Mouse (Mus musculus): ENCODE results near the gene Pkdrej. TPM values are rescaled to one million over a fixed set of nuclear protein-coding genes. Genes with fewer than 3 reads are reported as not detected.
A peak's percentile ranks its signal among the peaks of the same experiment; 100 is the strongest.
"Not testable (repeated sequence)": the region's sequence is repeated elsewhere in the genome, so short reads cannot be mapped to it uniquely, and the experiment has no call there.

The Pkdrej gene
- 0.63 and 0.83 TPM in 2 replicates for polyA plus RNA-seq (2012; rRNA removed)

DNA sequence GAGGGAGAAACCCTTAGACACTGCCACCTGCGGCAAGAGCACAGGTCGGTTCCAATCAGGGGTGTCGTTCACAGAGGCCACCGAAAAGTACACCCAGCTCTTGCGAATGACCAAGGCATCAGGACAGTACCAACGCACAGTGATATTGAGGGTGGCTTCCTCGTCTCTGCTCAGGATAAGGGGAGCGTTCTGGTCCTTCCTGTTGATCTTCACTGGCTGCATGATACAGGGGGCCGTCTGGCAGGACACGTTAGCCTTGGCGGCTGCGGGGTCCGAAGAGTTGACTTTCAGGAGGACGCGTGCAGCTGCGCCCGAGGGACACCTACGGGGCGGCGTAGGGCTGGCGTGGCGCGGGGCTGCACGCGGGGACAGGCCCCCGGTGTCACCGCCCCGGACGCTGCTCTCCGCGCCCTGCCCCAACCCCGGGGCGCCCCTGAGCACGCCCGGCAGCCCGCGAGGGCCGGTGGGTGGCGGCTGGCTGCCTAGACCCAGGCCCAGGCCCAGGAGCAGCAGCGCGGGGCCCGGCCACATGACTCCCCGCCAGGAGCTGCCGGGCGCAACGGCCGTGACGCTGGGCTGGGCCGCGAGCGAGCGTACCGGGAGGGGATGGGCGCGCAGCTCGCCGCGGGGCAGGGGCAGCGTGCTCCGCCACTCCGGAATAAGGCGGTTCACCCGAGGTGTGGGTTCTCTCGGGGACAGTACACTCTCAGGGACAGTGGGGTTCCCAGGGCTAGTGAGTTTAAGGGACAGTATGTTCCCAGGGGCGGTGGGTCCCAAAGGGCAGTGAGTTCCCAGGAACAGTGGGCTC is at the start of gene Pkdrej:
Gene Pkdrej, minus strand, starts transcription at position 532 of the 808 bp plus-strand sequence.
- Histone ChIP-seq H3K4me3 (ENCODE audit: insufficient read depth, low read length) (peak within 1 kb of the TSS; percentile 36), H3K4me1 (ENCODE audit: control insufficient read depth, insufficient read depth, low read length) (0 out of 2 replicates have a peak, but pooled peaks cover 1% of the 10 kb centered on the region), H3K27ac (ENCODE audit: insufficient read depth, low read length) (no peak within 1 kb of the TSS)
- TF ChIP-seq POLR2A (IDR thresholded peaks at IDR 0.05; ENCODE audit: extremely low read depth, insufficient read depth, low read length) (no peak), CTCF (IDR thresholded peaks at IDR 0.05; ENCODE audit: extremely low read depth, insufficient read depth, low read length) (no peak)

GRCm38 (mm10) chr15:85867696-85868095 is 46.2 kb upstream of the Pkdrej start:
- TF ChIP-seq CTCF (IDR thresholded peaks at IDR 0.05; ENCODE audit: extremely low read depth, insufficient read depth, low read length) (peak; percentile 95), POLR2A (IDR thresholded peaks at IDR 0.05; ENCODE audit: extremely low read depth, insufficient read depth, low read length) (no peak)
- Histone ChIP-seq H3K27ac (ENCODE audit: insufficient read depth, low read length) (no peak overlapping the region), H3K4me3 (ENCODE audit: insufficient read depth, low read length) (no peak overlapping the region), H3K4me1 (ENCODE audit: control insufficient read depth, insufficient read depth, low read length) (no peaks in the 10 kb centered on the region)

- not testable (repeated sequence) for H3K4me3 ChIP-seq (ENCODE audit: insufficient read depth, low read length); H3K27ac ChIP-seq (ENCODE audit: insufficient read depth, low read length); H3K4me1 ChIP-seq (ENCODE audit: control insufficient read depth, insufficient read depth, low read length)
Measured at GRCm38 (mm10) chr15:85865913-85866312, 44.4 kb upstream of the Pkdrej start.

GRCm38 (mm10) chr15:85859490-85860031 is 38.0 kb upstream of the Pkdrej start, which contains the start of gene Gtse1:
Gene Gtse1 (plus strand): TSS chr15:85859745.
- Histone ChIP-seq H3K4me3 (ENCODE audit: insufficient read depth, low read length) (peak within 1 kb of the TSS; percentile 53), H3K4me1 (ENCODE audit: control insufficient read depth, insufficient read depth, low read length) (no peaks in the 10 kb centered on the region), H3K27ac (ENCODE audit: insufficient read depth, low read length) (peak within 1 kb of the TSS; percentile 35)
- TF ChIP-seq CTCF (IDR thresholded peaks at IDR 0.05; ENCODE audit: extremely low read depth, insufficient read depth, low read length) (no peak), POLR2A (IDR thresholded peaks at IDR 0.05; ENCODE audit: extremely low read depth, insufficient read depth, low read length) (peak; percentile 99)

DNA sequence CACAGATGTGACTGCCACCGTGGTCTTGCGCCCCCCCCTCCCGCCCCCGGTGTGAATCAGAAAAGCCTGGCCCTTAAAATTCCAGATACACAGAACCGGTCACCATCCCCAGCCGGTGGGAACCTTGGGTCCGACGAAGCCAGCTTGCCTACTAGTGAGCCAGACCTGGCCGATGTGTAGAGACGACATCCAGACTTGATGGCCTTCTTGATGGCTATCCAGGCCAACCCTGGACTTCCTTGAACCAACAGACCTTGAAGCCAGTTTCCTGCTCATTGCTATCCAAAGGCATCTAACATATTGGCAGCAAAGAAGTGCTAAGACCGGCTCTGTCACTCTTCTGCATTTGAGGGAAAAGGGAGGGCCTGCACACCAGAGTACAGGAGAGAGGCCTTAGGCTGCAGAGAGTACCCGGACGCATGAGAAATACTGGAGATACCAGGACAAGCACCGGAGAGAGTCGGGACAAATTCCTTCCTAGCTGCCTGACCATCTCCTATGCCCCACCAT is 37.5 kb upstream of the Pkdrej start:
- Histone ChIP-seq H3K4me1 (ENCODE audit: control insufficient read depth, insufficient read depth, low read length) (no peaks in the 10 kb centered on the region), H3K4me3 (ENCODE audit: insufficient read depth, low read length) (peak overlapping the region; percentile 53), H3K27ac (ENCODE audit: insufficient read depth, low read length) (peak overlapping the region; percentile 35)
- no peak for TF ChIP-seq POLR2A (IDR thresholded peaks at IDR 0.05; ENCODE audit: extremely low read depth, insufficient read depth, low read length)
- TF ChIP-seq CTCF (IDR thresholded peaks at IDR 0.05; ENCODE audit: extremely low read depth, insufficient read depth, low read length): no peak

DNA sequence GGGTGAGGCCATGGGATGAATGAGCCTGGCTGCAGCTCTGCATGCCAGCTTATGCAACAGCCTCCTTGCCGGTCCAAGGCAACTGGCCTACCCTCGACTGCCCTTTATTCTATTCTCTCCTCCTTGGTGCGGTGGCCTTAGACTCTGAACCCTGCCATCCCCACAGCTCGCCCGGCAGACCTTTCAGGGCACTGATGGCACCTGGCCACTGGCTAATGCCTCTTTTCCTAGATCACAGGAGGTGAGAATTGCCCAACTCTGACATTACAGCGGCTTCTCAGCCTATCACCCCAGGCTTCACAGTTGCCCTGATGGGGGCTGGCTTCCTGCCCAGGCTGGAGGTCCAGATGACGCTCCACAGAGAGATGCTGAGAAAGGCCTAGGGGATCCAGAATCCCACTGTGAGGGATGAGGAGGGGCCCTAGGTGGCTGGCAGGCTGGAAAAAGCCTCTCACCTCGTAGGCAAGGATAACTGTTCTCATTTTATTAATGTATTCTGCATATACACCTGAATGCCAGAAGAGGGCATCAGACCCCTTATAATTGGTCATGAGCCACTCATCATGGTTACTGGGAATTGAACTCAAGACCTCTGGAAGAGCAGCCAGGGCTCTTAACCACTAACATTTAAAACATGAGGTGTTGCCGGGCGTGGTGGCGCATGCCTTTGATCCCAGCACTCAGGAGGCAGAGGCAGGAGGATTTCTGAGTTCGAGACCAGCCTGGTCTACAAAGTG is 30.3 kb upstream of the Pkdrej start:
- no peak for TF ChIP-seq POLR2A (IDR thresholded peaks at IDR 0.05; ENCODE audit: extremely low read depth, insufficient read depth, low read length)
- TF ChIP-seq CTCF (IDR thresholded peaks at IDR 0.05; ENCODE audit: extremely low read depth, insufficient read depth, low read length): no peak
- Histone ChIP-seq H3K4me1 (ENCODE audit: control insufficient read depth, insufficient read depth, low read length) (no peaks in the 10 kb centered on the region), H3K4me3 (ENCODE audit: insufficient read depth, low read length) (no peak overlapping the region), H3K27ac (ENCODE audit: insufficient read depth, low read length) (no peak overlapping the region)

DNA sequence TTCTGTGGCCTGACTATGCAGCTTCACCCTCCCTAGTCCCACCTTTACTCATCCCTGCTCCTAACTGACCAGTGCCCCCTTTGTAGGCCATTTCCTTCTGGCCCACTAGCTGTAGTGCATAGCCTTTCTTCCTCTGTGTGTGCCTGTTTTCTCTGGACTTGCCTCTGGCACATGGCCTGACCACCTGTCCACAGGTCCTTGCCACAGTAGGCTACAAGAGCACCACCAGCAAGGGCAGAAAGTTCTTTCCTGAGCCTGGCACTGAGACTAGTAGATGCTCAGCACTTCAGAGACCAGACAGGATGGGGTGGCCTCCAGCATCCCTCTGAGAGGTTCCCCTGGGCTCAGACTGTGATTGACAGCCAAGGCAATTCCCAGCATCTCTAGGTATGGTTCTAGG is 23.5 kb upstream of the Pkdrej start:
- Histone ChIP-seq H3K4me1 (ENCODE audit: control insufficient read depth, insufficient read depth, low read length) (no peaks in the 10 kb centered on the region), H3K4me3 (ENCODE audit: insufficient read depth, low read length) (no peak overlapping the region), H3K27ac (ENCODE audit: insufficient read depth, low read length) (no peak overlapping the region)
- TF ChIP-seq CTCF (IDR thresholded peaks at IDR 0.05; ENCODE audit: extremely low read depth, insufficient read depth, low read length) (no peak), POLR2A (IDR thresholded peaks at IDR 0.05; ENCODE audit: extremely low read depth, insufficient read depth, low read length) (no peak)

DNA sequence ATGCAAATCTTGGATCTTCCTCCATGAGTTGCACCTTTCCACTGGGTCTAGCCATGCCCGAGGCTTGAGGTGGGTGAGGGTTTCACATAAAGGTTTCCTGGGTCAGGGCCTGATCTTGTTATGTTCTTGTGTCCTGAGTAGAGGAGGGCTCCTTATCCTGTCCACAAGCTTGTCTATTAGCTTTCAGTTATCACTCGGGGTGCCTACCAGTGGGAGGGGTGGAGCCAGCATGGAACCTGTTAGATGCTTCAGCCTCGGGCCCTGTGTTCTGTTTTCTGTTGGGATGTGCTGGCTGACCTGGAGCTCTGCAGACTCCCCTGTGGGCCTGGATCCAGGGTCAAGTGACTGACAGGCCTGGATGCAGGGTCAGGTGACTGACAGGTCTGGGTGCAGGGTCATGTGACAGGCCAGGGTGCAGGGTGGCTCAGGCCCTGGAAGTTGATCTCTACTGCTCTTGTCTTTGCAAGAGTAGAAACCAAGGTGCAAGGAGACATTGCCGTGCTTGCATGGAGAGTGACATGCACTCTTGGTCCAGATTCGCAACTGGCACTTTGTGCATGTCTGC is 20.3 kb upstream of the Pkdrej start:
- Histone ChIP-seq H3K4me1 (ENCODE audit: control insufficient read depth, insufficient read depth, low read length) (no peaks in the 10 kb centered on the region), H3K4me3 (ENCODE audit: insufficient read depth, low read length) (no peak overlapping the region), H3K27ac (ENCODE audit: insufficient read depth, low read length) (no peak overlapping the region)
- TF ChIP-seq CTCF (IDR thresholded peaks at IDR 0.05; ENCODE audit: extremely low read depth, insufficient read depth, low read length) (no peak), POLR2A (IDR thresholded peaks at IDR 0.05; ENCODE audit: extremely low read depth, insufficient read depth, low read length) (no peak)

GRCm38 (mm10) chr15:85840983-85841382 is 19.4 kb upstream of the Pkdrej start:
- Histone ChIP-seq H3K27ac (ENCODE audit: insufficient read depth, low read length) (no peak overlapping the region), H3K4me1 (ENCODE audit: control insufficient read depth, insufficient read depth, low read length) (no peaks in the 10 kb centered on the region), H3K4me3 (ENCODE audit: insufficient read depth, low read length) (no peak overlapping the region)
- TF ChIP-seq POLR2A (IDR thresholded peaks at IDR 0.05; ENCODE audit: extremely low read depth, insufficient read depth, low read length): no peak
- TF ChIP-seq CTCF (IDR thresholded peaks at IDR 0.05; ENCODE audit: extremely low read depth, insufficient read depth, low read length): peak; percentile 53
